Mouse (Mus musculus) heart, adult 8-10 months (tissue): ENCODE results near the gene Agxt. TPM values are rescaled to one million over a fixed set of nuclear protein-coding genes. Genes with fewer than 3 reads are reported as not detected.

Experiments
- DNase-seq: peaks from one replicate; pipeline ENCODE4 v3.0.0; 2022; ENCODE audit warnings: low spot score
- total RNA-seq, 4 experiments: library from RNA; stranded (reverse); gene quantifications; 2 replicates each; pipeline ENCODE4 v1.2.4; 2022

Agxt gene
- total RNA-seq, 4 experiments from 2014 or later: not detected

- no peak for DNase-seq
Observed at GRCm38 (mm10) chr1:93150907-93151661, 16.0 kb downstream of the Agxt start.

GRCm38 (mm10) chr1:93157566-93157965, 22.5 kb downstream of the Agxt start:
- no peak for DNase-seq

DNA sequence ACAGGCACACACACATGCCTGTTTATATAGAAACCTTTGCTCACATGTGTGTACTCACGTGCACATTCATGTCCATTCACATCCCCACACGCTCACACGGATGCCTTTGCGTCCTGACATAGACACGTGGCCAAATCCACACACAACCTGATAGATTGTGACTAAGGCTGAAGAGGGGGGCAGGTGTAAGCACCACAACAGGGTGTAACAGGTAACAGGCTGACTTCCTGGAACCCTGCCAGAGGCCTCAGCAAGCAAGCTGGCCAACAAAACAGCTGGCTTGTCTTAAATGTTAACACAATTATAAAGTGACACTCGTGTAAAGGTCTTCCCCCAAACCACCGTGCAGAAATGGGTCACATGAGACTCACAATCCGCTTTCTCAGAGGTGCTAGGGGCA, 23.9 kb downstream of the Agxt start:
- no peak for DNase-seq

GRCm38 (mm10) chr1:93159566-93160500, 24.8 kb downstream of the Agxt start:
- no peak for DNase-seq

GRCm38 (mm10) chr1:93160501-93161133, 25.6 kb downstream of the Agxt start, which contains the start of gene 2310007B03Rik:
Gene 2310007B03Rik (minus strand): TSS chr1:93160948.
- DNase-seq: no peak

- DNase-seq: no peak
Observed at GRCm38 (mm10) chr1:93161350-93161749, 26.3 kb downstream of the Agxt start.

DNA sequence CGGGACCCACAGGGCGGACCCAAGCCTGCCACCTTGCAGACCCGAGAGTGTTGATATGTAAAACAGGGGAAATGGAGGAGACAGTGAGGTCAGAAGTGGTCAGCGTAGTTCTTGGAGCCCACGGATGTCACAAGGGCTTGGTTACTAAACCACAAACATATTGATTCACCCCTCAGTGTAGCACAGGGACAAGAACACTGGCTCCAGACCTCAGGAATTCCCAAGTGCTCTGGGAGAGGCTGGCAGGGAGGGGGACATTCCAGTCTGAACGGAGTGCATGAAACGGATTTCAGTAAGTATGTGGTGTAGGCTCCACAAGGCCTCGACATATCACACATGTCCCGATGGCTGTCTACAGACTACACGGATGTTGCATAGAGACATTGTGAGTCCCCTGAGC, 26.9 kb downstream of the Agxt start:
- DNase-seq: no peak

DNA sequence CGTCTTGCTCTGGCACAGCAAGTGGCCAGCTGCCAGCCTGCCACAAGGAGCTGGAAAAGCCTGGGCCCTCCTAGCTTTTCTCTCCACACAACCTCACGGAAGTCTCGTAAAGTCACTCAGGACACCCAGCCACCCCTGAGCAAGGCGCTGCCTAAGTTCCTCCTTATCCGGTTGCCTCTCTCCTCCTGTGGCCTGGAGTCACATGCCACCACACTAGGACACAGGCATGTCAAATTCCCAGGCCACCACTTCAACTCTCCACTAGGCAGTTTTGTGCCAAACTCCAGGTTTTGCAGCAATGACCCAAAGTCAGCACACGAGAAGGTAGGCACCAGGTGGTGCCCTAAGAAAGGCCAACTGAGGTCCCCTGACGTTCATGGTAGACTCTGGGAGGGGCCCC, 27.5 kb downstream of the Agxt start:
- no peak for DNase-seq

- DNase-seq: no peak
Observed at GRCm38 (mm10) chr1:93165447-93165846, 30.4 kb downstream of the Agxt start.

DNA sequence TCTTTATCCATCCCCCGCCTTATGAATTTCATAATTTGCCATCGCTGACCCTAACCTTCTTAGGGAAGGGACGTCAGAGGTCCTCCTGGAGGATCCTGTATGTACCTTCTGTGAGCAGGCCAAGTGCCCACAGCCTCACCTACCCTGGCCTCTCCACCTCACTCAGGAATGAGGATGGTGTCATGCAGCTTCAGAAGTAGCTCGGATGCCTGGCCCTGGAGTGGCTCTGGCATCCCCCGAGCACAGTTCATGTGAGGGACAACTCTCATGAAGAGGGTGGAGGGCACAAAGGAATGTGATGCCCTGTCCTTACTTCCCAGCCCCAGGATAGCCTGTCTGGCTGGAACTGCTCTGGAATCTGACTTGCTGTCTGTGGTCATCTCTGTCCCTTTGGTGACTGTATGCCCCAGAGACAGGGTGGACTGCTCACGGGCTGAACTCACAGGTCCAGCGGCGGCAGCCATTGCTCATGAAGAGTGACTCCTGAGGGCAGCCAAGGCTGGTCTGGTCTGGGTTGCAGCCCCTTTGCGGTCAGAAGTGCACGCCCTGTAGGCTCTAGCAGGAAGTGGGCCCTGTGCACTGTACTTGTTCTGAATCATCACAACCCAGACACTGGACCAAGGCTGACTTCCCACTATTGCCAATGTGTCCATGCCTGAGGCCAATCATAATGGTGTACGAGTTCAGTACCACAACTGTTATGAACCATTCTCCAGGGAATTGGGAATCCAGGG, 31.5 kb downstream of the Agxt start:
- no peak for DNase-seq

GRCm38 (mm10) chr1:93168295-93168775, 33.3 kb downstream of the Agxt start, which contains the start of gene Crocc2:
Gene Crocc2 (plus strand): TSS chr1:93168725.
- no peak for DNase-seq

DNA sequence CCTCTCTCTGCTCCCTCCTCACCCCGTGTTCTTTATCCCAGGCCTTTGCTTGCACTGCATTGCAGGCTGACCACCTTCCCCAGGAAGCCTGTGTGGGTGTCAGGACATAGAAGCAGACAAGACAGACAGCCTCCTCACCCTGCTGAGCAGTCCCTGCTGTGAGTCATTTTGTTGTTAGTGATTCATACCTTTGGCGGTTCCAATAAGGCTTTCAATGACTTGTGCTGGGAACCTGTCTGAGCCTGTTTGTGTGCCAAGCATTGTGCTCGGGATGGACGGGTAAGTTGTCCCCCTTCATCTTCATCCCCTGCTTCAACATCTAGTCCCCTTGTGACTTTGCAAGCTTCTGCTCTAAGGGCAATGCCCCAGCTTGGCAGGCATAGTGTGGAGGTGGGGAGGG, 38.6 kb downstream of the Agxt start:
- no peak for DNase-seq

- DNase-seq: peak; percentile 76
Observed at GRCm38 (mm10) chr1:93174399-93174798, 39.4 kb downstream of the Agxt start.

DNA sequence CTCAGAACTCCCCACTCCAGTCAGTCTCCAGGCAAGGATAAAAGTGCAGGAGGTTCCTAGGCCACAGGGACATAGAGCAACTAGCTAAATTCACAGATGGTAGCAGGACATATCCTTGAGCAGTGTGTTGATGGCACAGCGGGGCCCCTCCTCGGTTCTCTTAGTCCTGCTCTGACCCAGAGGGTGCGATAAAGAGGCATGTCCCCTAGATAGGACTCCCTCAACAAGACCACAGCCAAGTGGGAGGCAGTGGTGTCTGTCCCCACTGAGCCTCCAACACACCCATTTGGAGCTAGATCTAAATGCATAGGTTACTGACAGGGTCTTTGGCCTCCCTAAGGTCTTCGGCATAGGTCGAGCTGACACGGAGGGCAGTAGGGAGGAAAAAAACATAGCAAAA, 40.8 kb downstream of the Agxt start:
- no peak for DNase-seq

DNA sequence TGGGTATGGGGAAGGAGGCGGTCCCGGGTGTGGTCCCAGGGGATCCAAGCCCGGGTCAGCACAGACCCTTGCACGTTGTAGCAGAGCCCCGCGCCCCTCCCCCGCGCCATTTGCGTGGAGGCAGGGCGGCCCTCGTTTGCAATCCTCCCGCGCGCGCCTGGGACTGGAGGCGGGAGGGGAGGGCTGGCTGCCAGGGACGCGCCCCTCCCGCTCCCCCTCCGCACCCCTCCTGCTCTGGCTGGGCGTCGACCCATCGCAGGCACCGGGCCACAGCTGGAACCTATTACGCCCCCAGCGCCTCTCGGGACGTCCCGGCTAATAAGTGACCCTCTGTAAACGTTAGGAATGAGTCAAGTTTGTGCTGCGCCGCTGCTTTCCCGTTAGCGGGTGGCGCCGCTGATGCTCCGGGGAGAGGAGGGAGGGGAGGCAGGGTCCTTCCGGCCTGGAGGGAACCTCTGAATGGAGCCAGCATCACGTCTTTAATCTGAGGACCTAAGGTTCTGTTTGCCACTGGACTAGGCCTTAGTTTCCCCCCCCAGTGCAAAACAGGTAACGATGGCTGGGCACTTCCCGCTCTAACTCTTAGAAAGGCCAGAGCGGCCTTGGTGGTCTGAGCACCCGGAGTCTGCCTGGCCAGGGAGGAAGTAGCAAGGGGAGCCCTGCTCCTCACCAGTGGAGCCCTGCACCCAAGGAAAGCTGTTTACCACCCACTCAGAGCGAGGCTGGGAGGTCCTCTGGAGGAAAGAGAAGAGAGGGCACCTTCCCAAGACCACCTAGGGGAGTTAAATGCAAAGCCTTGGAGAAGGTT, 41.7 kb downstream of the Agxt start:
- peak; percentile 47 for DNase-seq

DNA sequence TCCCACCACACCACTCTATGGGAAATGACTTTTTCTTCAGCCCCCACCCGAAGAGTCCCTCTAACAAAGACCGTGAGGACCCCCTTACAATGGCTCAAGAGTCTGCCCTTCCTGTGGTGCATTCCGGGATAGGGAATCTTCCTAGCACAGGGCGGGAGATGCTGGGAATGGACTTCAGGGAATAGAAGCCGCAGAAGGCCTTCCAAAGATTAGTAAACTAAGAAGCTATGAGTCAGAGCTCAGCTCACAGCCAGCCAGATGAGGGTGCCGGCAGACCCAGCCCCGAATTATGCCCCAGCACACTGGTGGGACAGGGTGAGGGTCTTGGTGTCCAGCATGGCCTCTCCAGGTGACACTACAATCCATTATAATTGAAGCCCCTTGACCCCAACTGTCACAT, 47.2 kb downstream of the Agxt start:
- no peak for DNase-seq

DNA sequence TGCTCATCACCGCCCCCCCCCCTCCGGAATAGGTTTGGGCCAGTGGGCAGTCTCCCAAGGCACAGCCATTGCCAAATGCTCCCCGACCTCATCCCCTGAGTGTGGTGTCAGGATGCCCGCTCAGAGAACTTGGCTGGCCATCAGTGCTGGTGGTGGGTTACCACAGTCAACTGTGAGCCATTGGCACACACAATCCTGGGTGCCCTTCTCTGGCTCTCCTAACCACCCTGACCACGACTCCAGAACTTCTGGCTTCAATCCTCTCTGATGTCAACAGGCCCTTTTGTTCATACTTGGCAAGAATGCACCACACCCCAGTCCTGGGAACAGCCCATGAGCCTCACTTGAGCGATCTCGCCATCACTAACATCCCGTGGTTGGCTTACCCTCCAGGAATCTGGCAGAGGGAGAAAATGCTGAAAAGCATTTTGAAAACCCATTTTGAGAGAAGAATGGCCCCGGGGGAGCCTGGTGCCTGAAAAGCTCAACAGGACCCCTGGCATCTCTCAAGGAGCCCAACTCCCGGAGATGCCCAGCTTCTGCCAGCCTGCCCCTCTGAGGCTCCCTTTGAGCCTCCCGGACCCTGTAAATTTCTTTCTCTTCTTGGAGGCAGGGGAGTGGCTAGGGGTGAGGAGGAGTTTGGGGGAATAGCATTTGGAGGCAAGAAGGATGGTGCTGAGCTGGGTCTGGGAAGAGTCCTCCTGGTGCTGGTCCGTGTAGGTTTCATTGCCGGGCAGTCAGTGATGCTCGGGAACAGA, 49.2 kb downstream of the Agxt start:
- DNase-seq: no peak

DNA sequence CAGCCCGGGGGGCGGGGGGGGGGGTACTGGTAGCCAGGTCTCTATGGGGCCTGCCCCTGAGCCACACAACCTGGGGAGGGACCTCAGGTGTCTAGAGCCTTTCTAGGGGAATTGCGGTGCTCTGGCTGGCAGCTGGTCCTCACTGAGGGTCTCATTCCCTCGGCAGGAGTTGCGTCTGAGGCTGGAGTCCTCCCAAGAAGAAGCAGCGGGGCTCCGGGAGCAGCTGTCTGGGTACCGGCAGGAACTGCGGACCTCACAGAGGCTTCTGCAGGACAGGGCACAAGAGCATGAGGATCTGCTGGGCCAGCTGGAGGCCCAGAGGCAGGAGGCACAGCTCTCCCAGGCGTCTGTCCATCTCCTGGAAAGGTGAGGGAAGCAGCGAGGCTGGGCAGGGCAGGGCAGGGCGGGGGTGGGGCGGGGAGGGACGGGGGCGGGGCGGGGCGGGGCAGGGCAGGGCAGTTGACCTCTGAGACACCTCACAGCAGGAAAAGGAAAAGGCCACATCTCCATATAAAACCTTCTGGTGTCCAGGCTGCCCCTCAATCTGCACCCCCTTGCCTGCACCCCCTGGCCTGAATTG, 55.8 kb downstream of the Agxt start:
- DNase-seq: no peak

DNA sequence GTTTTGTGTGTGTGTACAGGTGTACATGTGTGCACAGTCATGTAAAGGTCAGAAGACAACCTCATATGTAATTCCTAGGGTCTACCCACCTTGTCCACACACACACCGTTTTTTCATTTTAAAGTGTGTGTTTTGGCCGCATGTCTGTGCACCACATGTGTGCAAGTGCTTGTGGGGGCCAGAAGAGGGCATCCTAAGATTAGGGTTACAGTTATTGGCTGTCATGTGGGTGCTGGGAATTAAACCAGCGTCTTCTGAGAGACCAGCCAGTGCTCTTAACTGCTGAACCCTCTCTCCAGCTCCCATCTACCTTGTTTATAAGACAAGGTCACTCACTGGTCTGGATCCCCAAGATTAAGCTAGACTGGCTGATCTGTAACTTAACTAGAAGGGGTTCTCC, 59.9 kb downstream of the Agxt start:
- DNase-seq: no peak
